Mouse (Mus musculus) layer of hippocampus, adult 9-11 months (tissue): ENCODE results near the gene Rdx.

Source experiments
- DNase-seq: peaks from one replicate; pipeline ENCODE4 v3.0.0; 2022

The Rdx gene

GRCm38 (mm10) chr9:52119212-52119611 lies 72.2 kb downstream of the Rdx start:
- DNase-seq, result no peak

DNA sequence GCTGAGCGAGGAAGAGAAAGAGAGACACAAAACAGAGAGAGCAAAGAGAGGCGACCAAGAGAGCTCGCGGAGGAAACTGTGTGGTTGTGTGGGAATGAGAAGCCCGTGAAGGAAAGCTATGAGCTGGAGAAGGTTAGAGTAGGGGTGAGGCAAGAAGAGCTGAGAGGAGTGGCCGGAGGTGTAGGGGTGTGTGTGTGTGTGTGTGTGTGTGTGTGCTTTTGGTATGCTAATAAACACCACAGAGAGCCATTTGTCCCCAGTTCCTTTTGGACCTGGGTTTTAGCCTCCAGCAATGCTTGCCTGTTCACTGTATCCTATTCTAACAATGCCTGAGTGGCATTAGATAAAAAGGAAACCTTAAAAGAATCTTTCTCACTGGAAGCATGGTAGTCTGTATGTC lies 78.3 kb downstream of the Rdx start:
- DNase-seq, result no peak

- no peak for DNase-seq
Observed at GRCm38 (mm10) chr9:52130348-52130747, 83.4 kb downstream of the Rdx start.

- DNase-seq, result no peak
Observed at GRCm38 (mm10) chr9:52132771-52133170, 85.8 kb downstream of the Rdx start.
